Mouse (Mus musculus): ENCODE data around the gene Spaca4. TPM values are rescaled to one million over a fixed set of nuclear protein-coding genes. Genes with fewer than 3 reads are reported as not detected.

Gene Spaca4
- 0.63 TPM in 1 of 2 replicates, not detected in the other for polyA plus RNA-seq (2012; rRNA removed; ENCODE audit: low replicate concordance)

DNA sequence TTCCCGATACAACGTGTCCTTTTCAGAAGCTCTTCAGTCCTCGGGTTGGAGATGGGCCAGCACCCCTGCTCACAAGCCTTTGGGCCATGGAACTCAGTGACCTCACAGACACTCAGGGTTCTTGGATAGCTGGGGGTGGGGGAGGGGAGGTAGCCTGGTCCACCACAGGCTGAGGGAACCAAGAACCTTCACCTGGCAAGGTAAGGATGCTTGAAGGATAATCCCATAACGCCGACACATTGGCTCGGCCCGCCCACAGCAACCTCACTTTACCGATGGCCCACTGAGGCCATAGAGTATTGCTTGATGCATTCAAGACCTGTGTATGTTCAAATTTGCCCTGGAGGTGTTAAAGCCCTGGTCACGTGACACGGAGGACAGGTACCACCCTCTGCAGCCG lies at the start of gene Spaca4:
Gene Spaca4 (minus strand): TSS at position 101 of the 400 bp plus-strand sequence.

DNA sequence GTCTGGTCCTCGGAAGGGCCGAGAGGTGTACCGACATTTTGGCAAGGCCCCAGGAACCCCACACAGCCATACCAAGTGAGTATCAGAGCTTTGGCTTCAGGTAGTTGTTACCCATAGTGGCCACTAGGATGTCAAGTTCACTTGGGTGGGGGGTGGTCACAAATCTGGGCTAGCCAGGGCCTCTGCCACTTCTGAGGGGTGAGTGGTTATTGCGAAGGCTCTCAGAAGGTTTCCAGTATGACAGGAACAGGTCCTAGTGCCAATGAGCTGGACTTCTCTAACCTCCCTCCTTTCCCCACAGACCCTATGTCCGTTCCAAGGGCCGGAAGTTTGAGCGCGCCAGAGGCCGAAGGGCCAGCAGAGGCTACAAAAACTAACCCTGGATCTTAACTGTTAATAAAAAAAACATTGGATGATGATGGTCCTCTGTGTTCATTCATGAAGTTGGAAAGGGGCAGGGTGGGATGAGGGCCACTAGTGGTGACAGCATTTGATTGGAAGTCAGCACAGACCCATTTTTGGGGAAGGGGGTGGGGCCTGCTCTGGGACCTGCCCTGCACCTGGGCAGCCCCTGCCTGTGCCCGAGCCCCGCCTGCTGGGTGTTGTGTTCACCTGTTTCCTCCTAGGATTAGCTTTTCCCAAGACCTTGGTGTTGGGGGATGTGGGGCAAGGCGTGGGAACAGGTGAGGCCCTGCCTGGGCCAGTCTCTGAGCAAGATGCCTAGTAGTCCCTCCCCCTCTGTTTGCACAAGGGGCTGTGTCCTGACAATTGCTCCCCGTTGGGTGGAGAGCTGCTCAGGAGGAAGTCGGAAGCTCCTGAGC lies 5.0 kb downstream of the Spaca4 start, which contains the start of gene Fam83e:
Gene Fam83e (plus strand): TSS at position 800 of the 821 bp plus-strand sequence.

DNA sequence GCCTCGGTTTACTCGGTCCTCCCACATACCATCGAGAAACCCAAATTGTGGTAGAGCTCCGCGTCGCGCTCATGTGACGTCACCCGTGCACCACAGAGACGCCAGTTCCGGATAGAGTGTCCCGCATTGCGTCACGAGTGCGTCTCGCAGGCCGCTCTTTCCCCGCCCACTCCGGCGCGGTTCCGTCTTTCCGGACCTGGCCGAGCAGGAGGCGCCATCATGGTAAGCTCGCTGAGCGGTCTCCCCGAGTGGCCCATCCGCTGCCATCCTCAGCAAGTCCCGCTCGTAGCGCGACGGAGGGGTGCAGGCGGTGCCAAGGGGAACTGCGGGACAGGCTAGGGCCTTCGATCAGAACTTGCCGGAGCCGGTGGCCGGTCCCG lies 7.7 kb downstream of the Spaca4 start, which contains the start of gene Sphk2:
Gene Sphk2 (minus strand): TSS at position 85 of the 380 bp plus-strand sequence.

DNA sequence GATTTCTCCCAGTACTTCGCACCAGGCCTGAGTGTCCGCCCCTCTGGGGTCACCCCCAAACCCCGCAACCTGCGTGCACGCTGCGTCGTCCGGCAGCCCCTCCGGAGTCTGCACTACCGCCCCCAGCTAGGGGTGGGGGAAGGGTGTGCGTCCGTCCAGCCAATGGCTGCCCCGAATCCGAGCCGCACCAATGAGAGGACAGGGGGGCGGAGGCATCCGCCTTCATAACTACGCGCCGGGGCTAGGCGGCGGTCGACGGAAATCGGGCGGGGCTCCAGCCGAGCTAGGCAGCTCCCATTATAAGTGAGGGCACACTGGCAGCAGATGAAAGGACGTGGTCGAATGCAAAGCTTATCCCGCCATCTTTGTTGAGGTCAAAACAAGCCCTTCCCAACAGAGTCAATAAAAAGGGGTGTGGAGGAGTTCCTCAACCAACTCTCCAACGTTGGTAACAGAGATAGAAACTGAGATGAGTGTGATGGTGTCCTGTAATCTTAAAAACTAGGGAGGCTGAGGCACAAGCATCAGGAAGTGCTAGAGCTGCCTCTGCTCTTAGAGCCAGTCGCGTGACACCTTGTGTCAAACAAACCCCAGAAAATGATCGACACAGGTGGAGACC lies 10.4 kb downstream of the Spaca4 start, which contains the start of gene Rpl18:
Gene Rpl18 (plus strand): TSS at position 368 of the 619 bp plus-strand sequence.

DNA sequence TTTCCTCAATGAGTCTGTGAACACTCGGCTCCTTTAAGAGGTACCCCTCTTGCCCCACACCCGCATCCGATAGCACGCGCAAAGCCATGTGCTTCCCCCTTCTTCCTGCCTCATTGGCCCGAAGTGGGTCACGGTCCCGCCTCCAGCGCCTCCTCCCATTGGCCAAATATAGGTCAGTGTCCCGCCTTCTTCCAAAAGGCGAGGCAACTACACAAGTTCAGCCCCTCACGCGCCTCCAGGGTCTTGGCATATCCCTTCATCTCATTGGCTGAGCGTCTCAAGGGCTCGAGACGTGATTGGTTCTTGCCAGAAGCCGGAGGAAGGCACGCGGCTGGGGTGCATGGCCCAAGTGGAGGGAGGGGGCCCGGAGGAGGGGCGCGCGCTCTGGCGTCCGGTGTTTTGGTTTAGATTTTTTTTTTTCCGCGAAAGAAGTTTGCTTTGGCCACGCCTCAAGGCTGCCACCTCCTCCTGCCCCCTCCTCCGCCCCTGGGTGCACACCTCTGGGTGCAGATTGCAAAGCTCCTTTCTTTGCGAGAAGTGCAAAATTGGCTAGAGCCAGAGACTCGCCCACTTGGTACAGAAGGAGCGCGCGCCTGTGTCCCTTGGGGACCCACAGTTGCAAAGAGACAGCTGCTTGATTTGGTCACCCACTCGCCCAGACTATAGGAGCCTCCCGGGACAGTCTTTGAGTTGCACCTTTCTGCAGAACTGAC lies 20.7 kb downstream of the Spaca4 start, which contains the start of gene Dbp:
Gene Dbp (plus strand): TSS at position 359 of the 713 bp plus-strand sequence.

DNA sequence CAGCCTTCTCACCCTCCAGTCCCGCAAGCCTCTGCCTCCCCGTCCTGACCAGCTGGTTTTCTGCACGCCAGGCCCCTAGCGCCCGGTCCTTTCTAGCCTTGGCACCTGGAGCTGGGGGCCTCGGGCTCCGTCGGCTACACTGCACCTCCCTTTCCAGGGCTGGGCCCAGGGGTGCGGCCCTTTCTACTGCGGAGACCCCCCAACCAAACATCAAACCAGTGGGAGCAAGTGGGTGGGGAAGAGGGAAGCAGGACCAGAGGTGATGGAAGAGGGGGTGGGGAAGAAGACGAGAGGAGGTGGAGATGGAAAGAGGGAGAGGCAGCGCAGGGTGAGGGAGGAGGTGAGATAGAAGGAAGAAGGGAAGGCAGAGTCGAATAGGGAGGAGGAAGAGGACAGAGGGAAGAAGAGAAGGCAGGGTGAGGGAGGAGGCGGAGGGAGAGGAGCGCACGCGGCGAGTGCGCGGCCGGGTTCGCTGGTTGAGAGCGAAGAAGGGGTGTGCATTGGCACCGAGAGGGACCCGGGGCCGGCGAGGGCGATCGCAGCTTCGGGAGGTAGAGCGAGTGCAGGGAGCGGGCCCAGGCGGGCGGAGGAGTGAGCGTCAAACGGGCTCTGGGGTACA lies 26.0 kb downstream of the Spaca4 start, which contains the start of gene Car11:
Gene Car11 (plus strand): TSS at position 321 of the 619 bp plus-strand sequence.

DNA sequence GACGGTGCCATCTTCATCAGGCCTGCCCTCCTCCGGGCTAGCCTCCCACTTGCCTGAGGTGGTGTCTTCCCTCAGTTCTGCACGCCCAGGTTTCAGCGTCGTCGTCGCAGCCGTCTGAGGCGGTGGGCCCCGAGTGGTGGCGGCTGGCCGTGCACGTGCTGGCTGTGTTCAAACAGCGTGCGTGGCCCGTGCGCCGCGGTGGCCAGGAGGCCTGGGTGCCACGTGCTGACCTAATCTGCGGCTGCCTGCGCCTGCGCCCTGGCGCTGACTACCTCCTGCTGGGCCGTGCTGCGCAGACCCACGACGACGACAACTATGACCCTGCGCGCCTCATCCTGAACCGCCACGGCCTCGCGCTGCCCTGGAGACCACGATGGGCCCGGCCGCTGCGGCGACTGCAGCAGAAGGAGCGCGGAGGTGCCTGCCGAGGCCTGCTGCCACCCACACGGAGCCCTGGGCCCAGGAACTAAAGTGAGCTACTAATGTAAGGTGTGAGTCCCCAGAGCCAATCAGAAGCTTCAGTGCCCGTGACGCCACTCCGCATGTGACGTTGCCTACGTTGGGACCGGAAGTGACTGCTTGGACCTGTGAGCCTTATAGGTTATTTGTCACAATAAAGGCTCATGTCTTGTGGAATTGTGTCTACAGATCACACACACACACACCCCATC lies 31.6 kb downstream of the Spaca4 start, which contains the start of gene Sec1:
Gene Sec1 (minus strand): TSS at position 482 of the 671 bp plus-strand sequence.

DNA sequence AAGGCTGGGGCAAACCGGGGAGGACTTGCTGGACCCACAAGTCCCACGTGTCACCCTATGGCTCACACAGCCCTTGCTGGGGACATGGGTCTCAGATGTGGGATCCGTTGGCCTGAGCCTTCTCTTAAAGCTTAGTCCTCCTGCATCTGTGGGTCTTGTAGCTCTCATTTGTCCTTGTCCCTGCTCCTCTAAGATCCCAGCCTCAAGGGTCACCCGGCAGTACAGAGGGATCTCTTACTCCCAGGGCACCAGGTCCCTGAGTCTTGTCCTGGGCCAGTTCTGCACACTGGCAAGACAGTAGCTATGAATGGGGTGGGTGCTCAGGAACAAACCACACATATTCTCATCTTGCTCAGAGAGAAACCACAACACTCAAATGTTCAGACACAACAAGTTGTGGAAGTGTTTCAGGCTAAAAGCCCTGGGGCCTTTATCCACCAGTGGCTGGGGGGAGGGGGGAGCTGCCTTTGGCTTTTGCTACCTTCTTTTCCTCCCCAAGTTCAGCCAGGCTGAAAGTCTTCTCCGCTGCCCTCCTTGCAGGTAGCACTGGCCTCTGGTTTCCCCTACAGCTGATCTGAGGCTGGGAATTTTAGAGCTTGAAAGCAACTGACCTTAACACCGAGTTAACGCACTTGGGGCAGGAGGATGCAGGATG lies 42.1 kb downstream of the Spaca4 start, which contains the start of gene Ntn5:
Gene Ntn5 (plus strand): TSS at position 627 of the 655 bp plus-strand sequence.

Other genes starting within 250 kb of the Spaca4 start
- 0.18 TPM in 1 of 2 replicates, not detected in the other for gene Tulp2, start 243.9 kb downstream of the Spaca4 start, polyA plus RNA-seq (2012; rRNA removed; ENCODE audit: low replicate concordance)
- gene Gm45808, start 239.0 kb downstream of the Spaca4 start, polyA plus RNA-seq (2012; rRNA removed; ENCODE audit: low replicate concordance): not detected in 2 replicates
- 0.32 and 0.59 TPM in 2 replicates for gene Dhdh, start 237.0 kb downstream of the Spaca4 start, polyA plus RNA-seq (2012; rRNA removed; ENCODE audit: low replicate concordance)
- gene Nucb1, start 215.4 kb downstream of the Spaca4 start, polyA plus RNA-seq (2012; rRNA removed; ENCODE audit: low replicate concordance): 567 and 598 TPM in 2 replicates
- 18.7 and 21.9 TPM in 2 replicates for gene Ppp1r15a, start 199.5 kb downstream of the Spaca4 start, polyA plus RNA-seq (2012; rRNA removed; ENCODE audit: low replicate concordance)
- 3.7 and 6.0 TPM in 2 replicates for gene Plekha4, start 199.5 kb downstream of the Spaca4 start, polyA plus RNA-seq (2012; rRNA removed; ENCODE audit: low replicate concordance)
- 0.63 and 0.78 TPM in 2 replicates for gene Hsd17b14, start 170.9 kb downstream of the Spaca4 start, polyA plus RNA-seq (2012; rRNA removed; ENCODE audit: low replicate concordance)
- gene Bcat2, start 155.7 kb downstream of the Spaca4 start, polyA plus RNA-seq (2012; rRNA removed; ENCODE audit: low replicate concordance): 31.0 and 41.9 TPM in 2 replicates
- 2.2 TPM in 1 of 2 replicates, not detected in the other for gene Fgf21, start 110.3 kb downstream of the Spaca4 start, polyA plus RNA-seq (2012; rRNA removed; ENCODE audit: low replicate concordance)
- 0.47 and 1.1 TPM in 2 replicates for gene Fut1, start 108.5 kb downstream of the Spaca4 start, polyA plus RNA-seq (2012; rRNA removed; ENCODE audit: low replicate concordance)
- 0.25 and 0.43 TPM in 2 replicates for gene Izumo1, start 104.0 kb downstream of the Spaca4 start, polyA plus RNA-seq (2012; rRNA removed; ENCODE audit: low replicate concordance)
- 8.4 and 11.8 TPM in 2 replicates for gene Rasip1, start 98.3 kb downstream of the Spaca4 start, polyA plus RNA-seq (2012; rRNA removed; ENCODE audit: low replicate concordance)
- 1.1 and 2.0 TPM in 2 replicates for gene Mamstr, start 85.8 kb downstream of the Spaca4 start, polyA plus RNA-seq (2012; rRNA removed; ENCODE audit: low replicate concordance)
- 0.25 and 20.6 TPM in 2 replicates for gene Fut2, start 59.4 kb downstream of the Spaca4 start, polyA plus RNA-seq (2012; rRNA removed; ENCODE audit: low replicate concordance)
- gene Ntn5, start 41.8 kb downstream of the Spaca4 start, polyA plus RNA-seq (2012; rRNA removed; ENCODE audit: low replicate concordance): 0.15 and 0.25 TPM in 2 replicates
- gene Sec1, start 31.4 kb downstream of the Spaca4 start, polyA plus RNA-seq (2012; rRNA removed; ENCODE audit: low replicate concordance): 0.08 and 0.23 TPM in 2 replicates
- 1.8 and 5.9 TPM in 2 replicates for gene Car11, start 26.0 kb downstream of the Spaca4 start, polyA plus RNA-seq (2012; rRNA removed; ENCODE audit: low replicate concordance)
- 13.9 and 52.0 TPM in 2 replicates for gene Dbp, start 20.7 kb downstream of the Spaca4 start, polyA plus RNA-seq (2012; rRNA removed; ENCODE audit: low replicate concordance)
- 1,256 and 1,945 TPM in 2 replicates for gene Rpl18, start 10.4 kb downstream of the Spaca4 start, polyA plus RNA-seq (2012; rRNA removed; ENCODE audit: low replicate concordance)
- 176 and 286 TPM in 2 replicates for gene Sphk2, start 7.8 kb downstream of the Spaca4 start, polyA plus RNA-seq (2012; rRNA removed; ENCODE audit: low replicate concordance)
- 97.0 and 162 TPM in 2 replicates for gene Fam83e, start 4.6 kb downstream of the Spaca4 start, polyA plus RNA-seq (2012; rRNA removed; ENCODE audit: low replicate concordance)
- 1.4 and 5.4 TPM in 2 replicates for gene Lmtk3, start 57.9 kb upstream of the Spaca4 start, polyA plus RNA-seq (2012; rRNA removed; ENCODE audit: low replicate concordance)
- 111 and 403 TPM in 2 replicates for gene Sult2b1, start 58.9 kb upstream of the Spaca4 start, polyA plus RNA-seq (2012; rRNA removed; ENCODE audit: low replicate concordance)
- 68.2 and 124 TPM in 2 replicates for gene Cyth2, start 88.8 kb upstream of the Spaca4 start, polyA plus RNA-seq (2012; rRNA removed; ENCODE audit: low replicate concordance)
- 0.08 TPM in 2 replicates for gene Kcnj14, start 99.0 kb upstream of the Spaca4 start, polyA plus RNA-seq (2012; rRNA removed; ENCODE audit: low replicate concordance)
- 12.1 and 13.8 TPM in 2 replicates for gene Grwd1, start 105.1 kb upstream of the Spaca4 start, polyA plus RNA-seq (2012; rRNA removed; ENCODE audit: low replicate concordance)
- 305 and 397 TPM in 2 replicates for gene Kdelr1, start 147.0 kb upstream of the Spaca4 start, polyA plus RNA-seq (2012; rRNA removed; ENCODE audit: low replicate concordance)
- gene Grin2d, start 152.6 kb upstream of the Spaca4 start, polyA plus RNA-seq (2012; rRNA removed; ENCODE audit: low replicate concordance): 9.6 and 14.4 TPM in 2 replicates
- gene Syngr4, start 170.9 kb upstream of the Spaca4 start, polyA plus RNA-seq (2012; rRNA removed; ENCODE audit: low replicate concordance): 0.14 and 0.53 TPM in 2 replicates
- 73.2 and 97.3 TPM in 2 replicates for gene Tmem143, start 171.1 kb upstream of the Spaca4 start, polyA plus RNA-seq (2012; rRNA removed; ENCODE audit: low replicate concordance)
- gene Emp3, start 195.6 kb upstream of the Spaca4 start, polyA plus RNA-seq (2012; rRNA removed; ENCODE audit: low replicate concordance): 61.3 and 62.2 TPM in 2 replicates
- gene Ccdc114, start 198.3 kb upstream of the Spaca4 start, polyA plus RNA-seq (2012; rRNA removed; ENCODE audit: low replicate concordance): 10.6 and 24.0 TPM in 2 replicates

All from duodenum, adult 2 months (tissue).